Mouse (Mus musculus): ENCODE measurements at regions not wholly inside any gene's neighbourhood (a gene's known extent, or its start where the extent isn't known, plus 50 kb on each side); places are given as distances from the start of the nearest gene placed in this dataset.

DNA sequence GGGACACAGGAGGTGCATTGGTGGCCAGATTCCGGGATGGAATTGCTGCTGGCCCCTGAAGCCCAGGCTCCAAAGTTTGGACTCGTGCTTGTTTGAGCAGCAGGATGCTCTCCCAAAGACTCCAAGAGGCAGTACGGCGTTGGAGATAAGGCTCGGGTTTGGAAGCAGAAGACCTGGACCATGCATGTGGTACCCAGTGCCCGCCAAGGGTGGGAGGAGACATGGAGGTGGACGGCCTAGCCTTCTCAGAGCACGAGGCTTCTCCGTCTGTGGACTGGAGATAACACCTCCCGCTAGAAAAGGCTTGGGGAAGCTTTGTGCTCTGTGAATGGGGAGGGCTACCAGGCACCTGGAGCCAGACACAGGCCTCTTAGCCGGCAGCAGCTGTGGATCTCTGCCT is 271.7 kb downstream of the Rps6kc1 start:
- no peak for DNase-seq (ENCODE audit: low spot score in 2 of 2)

DNA sequence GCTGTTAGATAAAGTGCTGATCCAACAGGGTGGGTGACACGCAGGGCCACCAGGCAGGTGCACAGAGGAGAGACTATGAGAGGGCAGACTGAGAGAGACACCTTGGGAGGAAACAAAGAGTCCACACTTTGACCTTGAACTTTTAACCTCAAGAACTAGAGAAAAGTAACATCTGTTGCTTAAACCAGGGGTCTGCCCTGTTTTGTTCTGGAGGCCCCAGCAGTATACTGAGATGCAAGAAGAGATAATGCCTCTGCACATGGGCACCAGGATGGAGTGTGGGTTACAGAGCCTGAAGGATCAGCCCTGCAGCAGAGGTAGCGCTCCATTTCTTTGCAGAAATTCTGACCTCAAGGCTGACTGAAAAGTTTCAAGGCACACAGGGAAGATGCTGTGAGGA is 276.6 kb downstream of the Rps6kc1 start:
- no peak for DNase-seq (ENCODE audit: low spot score in 2 of 2)

DNA sequence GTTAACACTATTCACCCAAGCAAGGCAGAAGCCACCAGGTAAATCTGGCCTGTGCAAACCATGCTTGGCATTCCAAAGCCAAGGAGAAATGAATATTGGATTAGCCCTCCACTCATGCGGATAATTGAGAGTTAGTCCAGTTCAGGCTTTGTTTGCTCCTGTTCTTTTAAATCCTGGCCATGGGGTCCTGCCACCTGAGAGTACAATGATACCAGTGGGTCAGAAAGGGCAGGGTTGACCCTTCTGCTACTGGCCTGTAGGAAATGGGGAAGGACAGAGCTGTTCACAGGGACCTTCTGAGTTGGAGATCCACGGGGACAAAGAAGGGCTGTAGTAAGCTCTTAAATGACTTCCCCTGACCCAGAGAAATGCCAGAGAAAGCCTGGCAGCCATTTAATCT is 279.9 kb downstream of the Rps6kc1 start:
- DNase-seq (ENCODE audit: low spot score in 2 of 2), result no peak

DNA sequence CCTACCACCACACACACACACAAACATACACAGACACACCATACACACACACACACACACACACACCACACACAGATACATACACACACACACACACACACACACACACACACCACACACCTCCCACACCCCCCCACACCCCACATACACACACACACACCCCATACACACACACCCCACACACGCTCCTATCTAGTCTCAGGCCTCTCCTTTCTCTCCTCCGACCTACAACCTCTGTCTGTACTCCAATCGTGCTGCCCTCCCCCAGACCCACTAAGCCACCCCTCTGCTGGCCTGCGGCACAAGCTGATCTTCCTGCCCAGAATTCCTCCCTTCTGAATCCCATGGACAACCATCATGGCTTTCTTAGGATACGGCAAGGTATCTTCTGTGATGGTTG is 281.4 kb downstream of the Rps6kc1 start:
- DNase-seq (ENCODE audit: low spot score in 2 of 2), result no peak

DNA sequence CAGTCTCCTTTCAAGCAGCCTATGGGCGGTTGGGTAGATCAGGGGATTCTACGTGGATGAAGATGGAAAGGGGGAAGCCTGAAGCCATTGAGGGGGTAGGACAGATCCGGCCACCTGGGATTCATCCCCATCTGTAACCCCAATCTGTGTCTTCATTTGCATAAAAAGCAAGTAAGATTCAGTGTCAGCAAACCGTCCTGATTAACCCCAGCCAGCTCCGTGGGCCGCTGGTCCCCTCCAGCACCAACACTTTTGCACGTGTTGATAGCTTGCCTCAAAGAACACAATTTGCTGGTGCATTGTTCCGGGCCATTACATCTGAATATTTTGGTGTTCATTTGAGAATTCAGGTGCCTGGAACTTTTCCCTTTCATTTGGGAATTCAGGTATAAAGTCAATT is 287.7 kb downstream of the Rps6kc1 start:
- no peak for DNase-seq (ENCODE audit: low spot score in 2 of 2)

DNA sequence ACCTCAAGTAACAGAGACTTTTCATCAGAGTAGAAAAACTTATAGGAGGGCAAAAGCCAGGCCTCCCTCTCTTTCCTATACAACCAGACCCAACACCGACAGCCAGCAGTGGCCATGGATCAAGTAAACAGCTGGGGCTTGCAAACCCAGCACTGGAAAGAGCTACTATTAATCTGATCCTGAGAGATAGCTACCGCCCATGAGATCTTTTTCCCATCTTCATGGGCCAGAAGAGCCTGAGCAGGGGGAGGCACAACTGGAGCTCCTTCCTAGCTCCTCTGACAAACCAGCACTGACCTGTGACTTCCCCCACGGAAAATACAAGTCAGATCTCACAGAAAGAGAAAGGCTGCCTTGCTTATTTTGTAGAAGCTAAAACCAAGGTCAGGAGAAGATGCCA is 311.1 kb downstream of the Rps6kc1 start:
- no peak for DNase-seq (ENCODE audit: low spot score in 2 of 2)

DNA sequence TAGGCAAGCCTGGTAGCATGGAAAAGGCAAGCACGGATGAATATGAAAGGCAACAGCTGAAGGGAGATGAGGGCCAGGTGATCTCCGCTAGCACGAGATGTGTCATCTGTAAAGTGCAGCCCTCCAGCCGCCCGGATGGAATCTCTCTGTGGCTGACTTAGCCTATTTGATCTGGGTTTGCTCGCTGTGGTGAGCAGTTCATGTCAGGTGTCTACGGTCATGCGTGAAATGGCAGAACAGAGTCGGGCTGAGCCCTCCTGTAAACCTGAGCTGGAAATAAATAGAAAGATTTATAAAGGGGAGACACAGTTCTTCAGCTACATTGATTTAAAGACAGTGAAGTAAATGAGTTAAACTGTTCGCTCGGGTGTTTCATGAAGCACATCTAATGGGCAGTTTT is 311.9 kb downstream of the Rps6kc1 start:
- DNase-seq (ENCODE audit: low spot score in 2 of 2), result no peak

DNA sequence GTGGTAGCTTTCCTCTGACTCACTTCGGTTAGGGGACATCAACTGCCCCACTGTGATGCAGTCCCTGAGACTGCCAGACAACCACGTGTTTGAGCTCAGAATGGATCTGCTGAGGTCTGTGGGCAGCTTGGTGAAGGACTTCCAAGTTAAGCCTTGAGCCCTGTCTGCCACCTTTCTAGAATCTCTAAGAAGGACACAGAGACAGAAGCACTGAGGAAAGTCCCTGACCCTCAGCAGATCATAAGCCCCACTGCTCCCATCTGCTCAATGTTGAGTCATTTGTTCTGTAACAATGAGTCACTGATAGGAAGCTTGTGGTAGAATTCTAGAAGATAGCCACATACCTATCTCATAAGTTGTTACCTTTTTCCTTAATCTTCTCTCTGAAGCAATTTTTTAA is 315.4 kb downstream of the Rps6kc1 start:
- DNase-seq (ENCODE audit: low spot score in 2 of 2), result no peak

DNA sequence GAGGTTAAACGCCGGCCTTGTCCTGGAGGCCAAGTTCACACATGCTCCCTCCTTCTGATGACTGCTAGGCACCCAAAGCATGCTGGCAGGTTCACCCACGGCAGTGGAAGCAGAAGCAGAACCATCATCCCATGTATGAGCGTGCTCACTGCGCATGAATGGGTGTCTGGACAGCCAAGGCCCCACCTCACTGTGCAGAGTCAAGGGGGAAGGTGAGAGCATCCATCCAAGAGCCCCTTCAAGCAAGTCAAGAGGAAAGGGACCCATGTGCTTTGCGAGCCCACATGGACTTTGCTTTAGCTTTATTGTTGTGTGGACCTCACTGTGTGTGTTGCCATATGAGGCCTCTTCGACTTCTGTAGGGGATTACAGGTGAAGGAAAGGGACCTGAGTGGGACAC is 319.9 kb downstream of the Rps6kc1 start:
- no peak for DNase-seq (ENCODE audit: low spot score in 2 of 2)

DNA sequence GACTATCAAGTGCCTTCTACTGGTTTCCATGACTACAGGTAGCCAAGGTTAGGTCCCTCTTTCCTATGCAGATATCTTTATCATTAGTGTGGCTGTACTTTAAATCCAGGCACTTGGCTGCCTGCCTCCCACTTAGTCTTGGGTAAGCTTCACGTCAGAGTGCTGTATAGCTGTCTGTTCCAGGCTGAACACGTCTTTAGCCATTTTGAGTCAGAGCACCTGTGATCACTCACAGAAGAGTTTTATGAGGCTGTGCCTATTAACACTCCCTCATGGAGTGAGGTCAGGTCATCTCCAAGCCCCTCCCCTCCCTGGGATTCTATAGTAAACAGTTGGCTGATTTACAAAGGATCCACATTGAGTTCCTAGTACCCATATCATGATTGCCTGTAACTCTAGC is 322.0 kb downstream of the Rps6kc1 start:
- no peak for DNase-seq (ENCODE audit: low spot score in 2 of 2)

DNA sequence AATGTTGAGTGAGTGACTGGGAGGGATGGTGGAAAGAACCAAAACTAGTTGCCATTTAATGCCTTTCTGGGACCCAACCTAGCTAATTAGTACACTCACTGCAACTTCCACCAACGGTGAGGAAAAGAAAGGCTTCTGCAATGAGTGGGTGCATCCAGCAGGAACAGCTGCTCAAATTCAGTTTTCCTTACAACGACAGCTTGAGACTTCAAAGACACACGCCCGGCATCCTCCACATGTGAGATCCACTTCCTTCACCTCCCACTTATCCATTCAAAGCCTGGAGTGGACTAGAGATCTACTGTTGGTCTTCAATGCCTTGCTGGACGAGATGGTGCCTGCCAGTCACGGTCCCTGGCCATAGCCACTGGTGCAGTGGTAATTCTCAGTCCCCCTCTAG is 328.3 kb downstream of the Rps6kc1 start:
- DNase-seq (ENCODE audit: low spot score in 2 of 2), result no peak

DNA sequence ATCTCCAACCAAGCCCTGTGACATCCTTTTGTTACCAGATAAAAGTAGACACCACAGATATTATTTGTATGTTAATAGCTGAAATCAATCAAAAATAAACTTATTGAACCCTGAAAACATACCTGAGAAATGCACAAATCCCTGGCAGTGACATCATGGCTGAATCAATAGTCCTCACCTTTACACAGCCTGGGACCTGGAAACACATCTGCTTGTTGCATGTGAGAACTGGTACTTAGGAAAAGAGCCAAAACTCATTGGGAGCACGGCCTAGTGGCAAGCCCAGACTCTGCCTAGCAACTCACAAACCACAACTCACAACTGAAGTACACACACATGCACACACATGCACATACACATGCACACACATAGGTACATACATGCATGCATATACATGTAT is 330.9 kb downstream of the Rps6kc1 start:
- no peak for DNase-seq (ENCODE audit: low spot score in 2 of 2)

DNA sequence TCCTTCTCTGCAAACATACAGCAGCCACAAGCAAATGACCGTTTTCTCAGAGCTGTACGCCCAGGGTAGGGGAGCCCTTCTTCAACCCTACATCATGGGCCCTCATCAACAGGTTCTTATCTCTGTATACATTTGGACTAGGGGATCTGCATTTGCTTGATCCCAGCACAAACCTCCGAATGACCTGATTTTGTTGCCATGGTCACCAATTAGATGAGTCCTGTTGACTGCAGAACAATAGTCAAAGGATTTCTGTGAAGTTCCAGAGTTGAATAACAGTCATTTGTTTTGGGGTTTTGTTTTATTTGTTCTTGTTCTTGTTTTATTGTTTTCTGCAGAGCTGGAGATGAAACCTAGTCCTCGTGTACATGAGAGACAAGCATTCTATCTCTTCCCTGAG is 340.6 kb downstream of the Rps6kc1 start:
- no peak for DNase-seq (ENCODE audit: low spot score in 2 of 2)

DNA sequence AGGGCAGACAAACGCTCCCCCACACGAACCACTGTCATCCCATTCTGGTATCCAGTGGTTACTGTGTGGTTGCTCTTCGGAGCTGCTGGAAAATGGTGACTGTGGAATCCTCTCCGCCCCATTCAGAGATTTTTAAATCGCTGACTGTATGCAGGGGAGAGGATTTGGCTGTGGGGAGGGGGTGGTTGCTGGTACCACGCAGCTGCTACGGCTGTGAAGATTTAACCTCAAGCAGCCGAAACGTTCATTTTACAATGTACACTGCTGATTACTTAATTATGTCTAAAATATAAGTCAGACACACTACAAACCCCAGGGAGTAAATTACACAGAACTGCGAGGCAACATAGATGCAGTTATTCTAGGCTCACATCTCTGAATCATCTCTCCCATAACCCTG is 341.0 kb downstream of the Rps6kc1 start:
- DNase-seq (ENCODE audit: low spot score in 2 of 2), result no peak

DNA sequence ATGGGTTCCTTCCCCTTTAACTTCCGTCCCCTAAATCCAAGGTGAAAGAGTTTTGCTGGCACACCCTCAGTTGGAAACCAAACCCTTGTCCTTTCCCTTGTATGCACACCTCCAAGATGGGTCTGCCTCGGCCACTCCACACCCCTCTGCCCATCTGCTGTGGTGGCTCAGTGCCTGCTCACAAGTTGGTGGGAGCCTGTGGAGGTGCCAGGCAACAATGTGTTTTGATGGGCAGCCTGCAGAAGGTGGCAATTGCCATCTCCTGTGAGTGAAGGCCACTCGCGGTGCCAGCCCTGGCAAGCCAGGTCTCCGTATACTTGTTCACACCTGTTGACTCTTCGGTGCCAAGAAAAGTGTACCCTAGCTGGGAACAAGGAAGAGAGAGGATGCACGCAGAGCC is 344.8 kb downstream of the Rps6kc1 start:
- DNase-seq (ENCODE audit: low spot score in 2 of 2), result no peak

DNA sequence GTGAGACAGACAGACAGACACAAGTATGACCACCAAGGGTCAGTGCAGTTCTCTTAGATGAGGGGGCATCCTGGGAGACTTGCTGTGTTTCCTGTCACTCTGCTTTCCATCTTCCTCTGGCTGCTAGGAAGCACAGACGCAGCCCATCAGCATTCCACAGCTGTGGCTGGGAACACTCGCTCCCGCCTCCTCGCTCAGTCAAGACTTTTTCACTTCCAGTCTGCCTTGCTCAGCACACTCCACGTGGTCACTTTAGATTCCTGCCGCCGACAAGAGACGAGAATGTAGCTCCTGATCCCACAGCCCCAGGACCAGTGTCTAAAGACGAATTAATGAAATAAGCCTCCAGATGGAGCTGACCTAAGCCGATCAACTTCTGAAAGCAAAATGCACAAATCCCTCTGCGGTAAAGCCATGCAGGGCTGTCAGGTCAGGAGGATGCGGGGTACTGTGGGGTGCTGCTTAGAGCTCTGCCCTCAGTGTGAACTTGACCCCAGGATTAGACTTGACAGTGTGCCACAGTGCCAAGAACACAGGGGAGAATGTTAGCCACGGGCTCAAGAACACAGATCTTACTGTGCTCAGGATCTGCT is 348.6 kb downstream of the Rps6kc1 start:
- no peak for DNase-seq (ENCODE audit: low spot score in 2 of 2)

DNA sequence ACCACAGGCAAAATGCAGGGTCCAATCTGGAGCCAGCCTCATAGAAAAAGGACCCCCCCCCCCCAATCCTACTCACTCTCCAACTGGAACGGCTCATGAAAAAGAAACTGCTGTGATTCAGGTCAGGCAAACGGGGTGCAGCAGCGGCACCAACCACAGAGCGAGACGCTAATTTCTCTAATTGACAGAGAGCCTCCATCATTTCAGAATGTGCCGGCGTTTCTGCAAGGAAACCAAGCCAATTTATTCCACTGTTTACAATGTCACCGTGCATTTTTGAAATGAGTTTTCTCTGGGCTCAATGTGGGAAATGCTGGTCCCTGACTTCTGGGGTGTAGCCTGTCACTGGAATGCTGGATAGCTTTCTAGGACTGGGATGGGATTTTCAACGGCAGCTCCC is 351.5 kb downstream of the Rps6kc1 start:
- DNase-seq (ENCODE audit: low spot score in 2 of 2), result no peak

DNA sequence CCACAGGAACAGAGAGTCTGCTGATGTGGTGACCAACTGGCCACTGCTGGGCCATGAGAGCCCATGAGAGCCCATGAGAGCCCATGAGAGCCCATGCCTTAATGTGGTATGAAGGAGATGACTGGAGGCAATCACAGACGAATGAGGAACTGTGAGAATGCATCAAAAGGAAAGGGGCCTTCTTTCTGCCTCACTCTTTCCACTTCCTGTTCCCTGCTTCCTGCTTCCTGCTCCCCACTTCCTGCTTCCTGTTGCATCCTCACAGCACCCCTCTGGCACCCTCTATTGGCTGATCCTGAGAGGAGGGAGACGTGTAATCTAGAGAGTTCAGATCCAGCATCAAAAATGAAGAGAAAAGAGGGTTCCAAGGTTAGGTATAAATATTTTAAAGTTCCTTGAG is 369.7 kb downstream of the Rps6kc1 start:
- no peak for DNase-seq (ENCODE audit: low spot score in 2 of 2)

DNA sequence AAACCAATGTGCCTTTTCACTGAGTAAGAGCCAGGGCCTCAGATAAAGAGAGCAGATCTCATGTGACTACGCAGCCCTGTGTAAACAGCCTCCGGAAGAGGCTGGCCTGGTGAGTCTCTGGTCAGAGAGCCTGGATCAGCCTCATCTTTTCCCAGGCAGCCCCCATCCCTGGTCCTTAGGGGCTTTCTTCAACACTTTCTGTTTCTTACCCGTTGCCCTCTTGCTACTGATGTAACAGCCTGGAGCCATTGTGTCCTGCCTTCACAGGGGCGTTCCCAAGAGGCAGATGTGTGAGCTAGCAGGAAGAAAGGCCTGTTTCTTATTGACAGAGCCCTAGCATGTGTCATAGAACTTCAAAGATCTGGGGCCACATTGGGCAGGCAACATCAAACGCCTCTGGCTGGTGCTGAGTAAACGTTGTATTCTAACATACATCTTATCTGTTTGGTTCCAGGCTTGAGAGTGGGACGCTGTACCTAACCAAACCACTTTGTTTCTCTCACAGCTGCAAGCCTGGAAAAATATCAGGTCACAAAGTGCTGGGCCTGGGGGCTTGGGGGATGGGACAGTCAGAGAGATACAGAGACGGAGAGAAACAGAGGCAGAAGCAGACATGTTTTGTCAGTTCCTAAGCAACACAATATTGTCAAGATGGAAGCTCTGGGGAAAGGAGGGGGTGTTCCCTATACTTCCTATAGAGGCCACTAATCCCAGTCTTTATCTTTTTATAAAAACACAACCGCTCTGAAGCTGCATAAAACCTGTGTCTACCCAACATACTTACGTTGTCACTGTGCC is 362.6 kb upstream of the Prox1 start:
- no peak for DNase-seq (ENCODE audit: low spot score in 2 of 2)

DNA sequence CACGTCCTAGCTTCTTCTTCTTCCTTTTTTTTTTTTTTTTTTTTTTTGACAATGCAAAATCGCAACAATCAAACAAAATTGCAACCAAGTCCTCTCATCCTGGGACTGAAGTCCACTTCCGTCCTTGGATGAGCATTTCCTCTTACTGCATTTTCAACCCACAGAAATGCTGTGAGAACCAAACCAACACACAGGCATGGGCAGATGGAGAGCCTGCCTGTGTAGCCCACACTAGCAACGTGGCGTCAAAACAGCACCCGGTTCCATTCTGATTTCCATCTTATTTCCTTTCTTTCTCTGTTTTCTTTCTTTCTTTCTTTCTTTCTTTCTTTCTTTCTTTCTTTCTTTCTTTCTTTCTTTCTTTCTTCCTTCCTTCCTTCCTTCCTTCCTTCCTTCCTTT is 360.7 kb upstream of the Prox1 start:
- DNase-seq (ENCODE audit: low spot score in 2 of 2), result no peak

DNA sequence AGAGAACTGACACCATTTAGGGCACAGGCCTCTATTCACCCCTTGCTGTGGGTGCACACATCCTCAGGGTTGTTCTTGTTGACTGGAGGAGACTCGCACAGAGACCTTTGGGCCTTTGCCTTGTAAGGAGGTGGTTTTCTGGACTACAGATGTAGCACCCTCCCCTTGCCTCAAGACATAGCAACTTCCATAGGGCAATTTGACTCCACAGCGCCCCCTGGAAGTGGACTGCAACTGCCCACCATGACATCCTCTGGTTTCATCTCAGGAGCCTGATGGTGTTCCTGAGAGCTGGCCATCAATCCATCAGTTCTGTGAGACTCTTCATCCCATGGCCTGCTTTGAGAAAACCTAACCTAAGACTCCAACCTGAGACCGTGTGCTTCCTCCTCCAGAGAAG is 359.6 kb upstream of the Prox1 start:
- no peak for DNase-seq (ENCODE audit: low spot score in 2 of 2)

DNA sequence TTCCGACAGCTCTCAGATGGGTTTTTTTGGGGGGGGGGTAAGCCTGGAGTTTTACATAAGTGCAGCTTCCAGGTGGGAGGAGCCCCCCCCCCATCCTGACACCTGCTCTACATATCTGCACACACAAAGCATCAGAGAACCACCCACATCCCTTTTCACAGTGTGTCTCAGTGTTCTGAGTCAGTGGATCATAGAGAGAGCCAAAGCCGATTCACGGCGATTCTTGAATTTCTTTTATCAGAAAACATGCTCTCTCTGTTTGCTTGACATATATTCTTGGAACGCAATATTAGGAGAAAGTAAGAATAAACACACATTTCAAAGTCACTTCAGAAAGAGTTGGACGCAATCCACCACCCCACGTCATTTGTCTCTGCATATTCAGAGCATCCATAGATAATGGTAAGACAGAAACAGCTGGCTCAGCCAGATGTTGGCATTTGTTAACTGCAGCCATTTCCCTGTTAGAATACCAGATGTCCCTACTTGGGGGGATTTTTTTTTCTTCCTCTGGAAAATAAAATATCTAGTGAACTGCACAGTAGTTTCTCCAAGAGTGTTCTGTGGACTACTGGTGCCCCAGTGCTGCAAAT is 357.1 kb upstream of the Prox1 start:
- no peak for DNase-seq (ENCODE audit: low spot score in 2 of 2)

DNA sequence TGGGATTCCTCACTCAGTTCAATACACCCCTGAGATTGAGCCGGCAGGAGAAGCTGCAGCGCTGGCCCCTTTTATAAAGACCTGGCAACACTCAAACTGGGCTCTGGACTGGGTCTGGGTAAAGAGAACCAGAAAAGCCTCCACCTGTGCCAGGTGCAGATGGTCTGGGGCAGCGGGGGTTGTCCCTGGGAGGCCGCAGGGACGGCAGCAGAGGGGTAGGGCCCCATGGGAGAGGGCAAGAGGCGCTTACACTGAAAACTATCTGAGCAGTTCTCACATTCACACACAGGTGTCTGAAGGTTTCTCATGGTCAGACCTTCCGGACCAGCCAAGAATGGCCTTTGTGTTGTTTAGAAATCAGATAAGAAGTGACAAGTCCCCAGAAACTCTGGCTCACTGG is 356.1 kb upstream of the Prox1 start:
- no peak for DNase-seq (ENCODE audit: low spot score in 2 of 2)

DNA sequence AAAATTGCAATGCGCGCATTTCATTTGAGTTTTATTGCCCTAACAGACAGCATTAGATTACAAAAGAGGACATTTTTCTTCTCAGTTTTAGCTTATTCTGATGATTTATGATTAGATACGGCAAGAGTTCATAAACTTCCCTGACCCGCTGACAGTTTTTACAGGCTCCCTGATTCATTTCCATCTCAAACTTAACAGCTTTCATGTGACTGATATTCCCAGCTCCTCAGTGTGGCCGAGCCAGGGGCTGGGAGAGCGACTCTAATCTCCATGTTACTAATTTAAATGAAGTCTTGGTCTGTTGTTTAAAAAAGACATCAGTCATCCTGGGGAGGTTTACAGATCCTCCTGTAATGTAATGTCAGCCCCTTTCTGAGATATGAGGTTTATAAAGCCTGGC is 355.5 kb upstream of the Prox1 start:
- no peak for DNase-seq (ENCODE audit: low spot score in 2 of 2)

All from frontal cortex, postnatal 10 days (tissue).